Mouse (Mus musculus): ENCODE data around the gene Arhgdig.
A peak's percentile ranks its signal among the peaks of the same experiment; 100 is the strongest.

The Arhgdig gene

GRCm38 (mm10) chr17:26207686-26208085 lies at the start of gene Arhgdig:
Arhgdig (minus strand) TSS chr17:26207786.
- DNase-seq = no peak

GRCm38 (mm10) chr17:26255313-26255712 lies 47.7 kb upstream of the Arhgdig start:
- DNase-seq = no peak

GRCm38 (mm10) chr17:26253399-26253798 lies 45.8 kb upstream of the Arhgdig start:
- no peak for DNase-seq

GRCm38 (mm10) chr17:26252539-26253251 lies 45.1 kb upstream of the Arhgdig start, which contains the start of gene Luc7l:
Luc7l (plus strand) TSS chr17:26252896.
- peak; percentile 82 to 91 for DNase-seq

- no peak for DNase-seq
Observed at GRCm38 (mm10) chr17:26251886-26252538, 44.4 kb upstream of the Arhgdig start.

- peak; percentile 87 to 91 for DNase-seq
Observed at GRCm38 (mm10) chr17:26244101-26244841, 36.7 kb upstream of the Arhgdig start, which contains the start of gene Fam234a. Fam234a (minus strand) TSS chr17:26244242.

GRCm38 (mm10) chr17:26243471-26244100 lies 36.0 kb upstream of the Arhgdig start:
- peak; percentile 55 to 70 for DNase-seq

GRCm38 (mm10) chr17:26240990-26241389 lies 33.4 kb upstream of the Arhgdig start:
- no peak for DNase-seq

- no peak for DNase-seq
Observed at GRCm38 (mm10) chr17:26240120-26240790, 32.7 kb upstream of the Arhgdig start.

GRCm38 (mm10) chr17:26239551-26239950 lies 32.0 kb upstream of the Arhgdig start:
- DNase-seq = no peak

- no peak for DNase-seq
Observed at GRCm38 (mm10) chr17:26237667-26238066, 30.1 kb upstream of the Arhgdig start.

- no peak for DNase-seq
Observed at GRCm38 (mm10) chr17:26235077-26235815, 27.7 kb upstream of the Arhgdig start.

GRCm38 (mm10) chr17:26234386-26234785 lies 26.8 kb upstream of the Arhgdig start:
- no peak for DNase-seq

GRCm38 (mm10) chr17:26232863-26233262 lies 25.3 kb upstream of the Arhgdig start:
- DNase-seq = peak in 1 of 2 experiments; percentile 23

- no peak for DNase-seq
Observed at GRCm38 (mm10) chr17:26231156-26231555, 23.6 kb upstream of the Arhgdig start.

- DNase-seq = no peak
Observed at GRCm38 (mm10) chr17:26229776-26230175, 22.2 kb upstream of the Arhgdig start.

- no peak for DNase-seq
Observed at GRCm38 (mm10) chr17:26225150-26225549, 17.6 kb upstream of the Arhgdig start.

- DNase-seq = no peak
Observed at GRCm38 (mm10) chr17:26221508-26221907, 13.9 kb upstream of the Arhgdig start.

- no peak for DNase-seq
Observed at GRCm38 (mm10) chr17:26212681-26213080, 5.1 kb upstream of the Arhgdig start.

- no peak for DNase-seq
Observed at GRCm38 (mm10) chr17:26212241-26212640, 4.7 kb upstream of the Arhgdig start.

GRCm38 (mm10) chr17:26206392-26206791 lies 1.2 kb downstream of the Arhgdig start:
- no peak for DNase-seq

- no peak for DNase-seq
Observed at GRCm38 (mm10) chr17:26204766-26205165, 2.8 kb downstream of the Arhgdig start.

Data from spleen, adult 18-20 months (tissue).